Mouse (Mus musculus): Measurements from ENCODE around the gene Gpr33.

Gene Gpr33

GRCm38 (mm10) chr12:52027963-52028362 lies at the start of gene Gpr33:
Gpr33 (minus strand) TSS chr12:52028063.
- no peak for DNase-seq (ENCODE audit: low spot score)

GRCm38 (mm10) chr12:52049324-52049723 lies 21.5 kb upstream of the Gpr33 start:
- no peak for DNase-seq (ENCODE audit: low spot score)

GRCm38 (mm10) chr12:52046371-52046770 lies 18.5 kb upstream of the Gpr33 start:
- no peak for DNase-seq (ENCODE audit: low spot score)

- DNase-seq (ENCODE audit: low spot score) = no peak
Observed at GRCm38 (mm10) chr12:52042818-52043336, 15.0 kb upstream of the Gpr33 start.

- DNase-seq (ENCODE audit: low spot score) = peak; percentile 57
Observed at GRCm38 (mm10) chr12:52038352-52038751, 10.5 kb upstream of the Gpr33 start.

- no peak for DNase-seq (ENCODE audit: low spot score)
Observed at GRCm38 (mm10) chr12:52034956-52035355, 7.1 kb upstream of the Gpr33 start.

- DNase-seq (ENCODE audit: low spot score) = no peak
Observed at GRCm38 (mm10) chr12:52032276-52032675, 4.4 kb upstream of the Gpr33 start.

GRCm38 (mm10) chr12:52014494-52015029 lies 13.3 kb downstream of the Gpr33 start:
- no peak for DNase-seq (ENCODE audit: low spot score)

GRCm38 (mm10) chr12:52014044-52014443 lies 13.8 kb downstream of the Gpr33 start:
- DNase-seq (ENCODE audit: low spot score) = no peak

GRCm38 (mm10) chr12:52013274-52013673 lies 14.6 kb downstream of the Gpr33 start:
- no peak for DNase-seq (ENCODE audit: low spot score)

- no peak for DNase-seq (ENCODE audit: low spot score)
Observed at GRCm38 (mm10) chr12:52012159-52012558, 15.7 kb downstream of the Gpr33 start.

- DNase-seq (ENCODE audit: low spot score) = peak; percentile 74
Observed at GRCm38 (mm10) chr12:52010630-52010961, 17.3 kb downstream of the Gpr33 start.

GRCm38 (mm10) chr12:52009928-52010629 lies 17.8 kb downstream of the Gpr33 start:
- no peak for DNase-seq (ENCODE audit: low spot score)

GRCm38 (mm10) chr12:52006633-52006994 lies 21.2 kb downstream of the Gpr33 start:
- DNase-seq (ENCODE audit: low spot score) = no peak

- peak; percentile 96 for DNase-seq (ENCODE audit: low spot score)
Observed at GRCm38 (mm10) chr12:52005877-52006632, 21.8 kb downstream of the Gpr33 start, which contains the start of gene Dtd2. Dtd2 (minus strand) TSS chr12:52006501.

GRCm38 (mm10) chr12:52002746-52003145 lies 25.1 kb downstream of the Gpr33 start:
- no peak for DNase-seq (ENCODE audit: low spot score)

- DNase-seq (ENCODE audit: low spot score) = peak; percentile 88
Observed at GRCm38 (mm10) chr12:52001544-52001943, 26.3 kb downstream of the Gpr33 start.

GRCm38 (mm10) chr12:51998366-51998932 lies 29.4 kb downstream of the Gpr33 start:
- DNase-seq (ENCODE audit: low spot score) = no peak

GRCm38 (mm10) chr12:51995738-51996536 lies 31.9 kb downstream of the Gpr33 start:
- DNase-seq (ENCODE audit: low spot score) = no peak

- DNase-seq (ENCODE audit: low spot score) = no peak
Observed at GRCm38 (mm10) chr12:51990629-51991028, 37.2 kb downstream of the Gpr33 start.

GRCm38 (mm10) chr12:51988536-51988935 lies 39.3 kb downstream of the Gpr33 start:
- DNase-seq (ENCODE audit: low spot score) = no peak

- no peak for DNase-seq (ENCODE audit: low spot score)
Observed at GRCm38 (mm10) chr12:51985826-51986225, 42.0 kb downstream of the Gpr33 start.

Measured in retina, embryonic 14.5 days (tissue).